Mouse (Mus musculus) layer of hippocampus, adult 2 months (tissue): Measurements from ENCODE around the gene Hbb-bs. TPM values are rescaled to one million over a fixed set of nuclear protein-coding genes. Genes with fewer than 3 reads are reported as not detected.
A peak's percentile ranks its signal among the peaks of the same experiment; 100 is the strongest.
"Not testable (repeated sequence)": the region's sequence is repeated elsewhere in the genome, so short reads cannot be mapped to it uniquely, and the experiment has no call there.

ENCODE experiments used
- DNase-seq, 2 experiments: peaks; one replicate each; pipeline ENCODE4 v3.0.0; 2022; ENCODE audit warnings: low spot score in 2 of 2
- H3K27ac ChIP-seq: fragments of 200-600 bp; 2 replicates; pipeline ENCODE4 v1.8.1; 2022
- H3K4me3 ChIP-seq: fragments of 200-600 bp; 2 replicates; pipeline ENCODE4 v1.8.1; 2022; ENCODE audit warnings: mild to moderate bottlenecking
- CTCF ChIP-seq: fragments of 200-600 bp; conservative IDR thresholded peaks from 2 replicates; pipeline ENCODE4 v1.8.1; 2022; ENCODE audit warnings: antibody characterized with exemption, mild to moderate bottlenecking, moderate library complexity
- long read RNA-seq, 2 experiments: library from polyadenylated mRNA; stranded (forward); transcript quantifications; one replicate each; pipeline ENCODE4 v2.0.0; 2021; ENCODE audit warnings: borderline mapping rate in 2 of 2
- total RNA-seq, 2 experiments: library from RNA; stranded (reverse); gene quantifications; 2 replicates each; pipeline ENCODE4 v1.2.3; 2021

The Hbb-bs gene
- total RNA-seq = 100 to 1,000 TPM; 322 to 529 TPM
- long read RNA-seq, experiment 1, transcript Hbb-bs-201 (3 exons, 628 nt) = major isoform, 46 of 51 reads
- long read RNA-seq, experiment 1, partial matches to known transcripts = 0 of 51 reads
- long read RNA-seq, experiment 1, other reads (novel, unspliced or antisense) = 4 of 51 reads
- long read RNA-seq, experiment 2, transcript Hbb-bs-201 (3 exons, 628 nt) = major isoform, 70 of 77 reads
- long read RNA-seq, experiment 2, partial matches to known transcripts = 0 of 77 reads
- long read RNA-seq, experiment 2, other reads (novel, unspliced or antisense) = 3 of 77 reads

- H3K4me3 ChIP-seq = no peak within 1 kb of the TSS
- no peak for DNase-seq
- no peak for TF ChIP-seq CTCF
- no peak within 1 kb of the TSS for H3K27ac ChIP-seq
Observed at GRCm38 (mm10) chr7:103827808-103828207, at the start of gene Hbb-bs. Gene Hbb-bs (minus strand): TSS chr7:103828096.

- no peak overlapping the region for H3K27ac ChIP-seq
- DNase-seq = no peak
- H3K4me3 ChIP-seq = no peak overlapping the region
Observed at GRCm38 (mm10) chr7:103877093-103877492, 49.2 kb upstream of the Hbb-bs start.

GRCm38 (mm10) chr7:103874451-103874850 is 46.6 kb upstream of the Hbb-bs start:
- no peak for DNase-seq

More at GRCm38 (mm10) chr7:103877093-103877492, 49.2 kb upstream of the Hbb-bs start:
- no peak for TF ChIP-seq CTCF

GRCm38 (mm10) chr7:103873064-103873463 is 45.2 kb upstream of the Hbb-bs start:
- DNase-seq = no peak
- no peak overlapping the region for H3K4me3 ChIP-seq
- TF ChIP-seq CTCF = peak; percentile 78
- no peak overlapping the region for H3K27ac ChIP-seq

More at GRCm38 (mm10) chr7:103874451-103874850, 46.6 kb upstream of the Hbb-bs start:
- peak; percentile 56 for TF ChIP-seq CTCF
- Histone ChIP-seq H3K27ac (no peak overlapping the region), H3K4me3 (no peak overlapping the region)

GRCm38 (mm10) chr7:103870667-103871066 is 42.8 kb upstream of the Hbb-bs start:
- DNase-seq = no peak
- Histone ChIP-seq H3K4me3 (no peak overlapping the region), H3K27ac (no peak overlapping the region)
- TF ChIP-seq CTCF = no peak

GRCm38 (mm10) chr7:103865716-103866115 is 37.8 kb upstream of the Hbb-bs start:
- H3K27ac ChIP-seq = no peak overlapping the region
- no peak for TF ChIP-seq CTCF
- H3K4me3 ChIP-seq = no peak overlapping the region
- DNase-seq = no peak

- H3K4me3 ChIP-seq = no peak overlapping the region
- no peak for TF ChIP-seq CTCF
- H3K27ac ChIP-seq = no peak overlapping the region
- no peak for DNase-seq
Observed at GRCm38 (mm10) chr7:103861531-103861930, 33.6 kb upstream of the Hbb-bs start.

- DNase-seq = no peak
- TF ChIP-seq CTCF = no peak
- Histone ChIP-seq H3K27ac (no peak overlapping the region), H3K4me3 (no peak overlapping the region)
Observed at GRCm38 (mm10) chr7:103860855-103861254, 33.0 kb upstream of the Hbb-bs start.

GRCm38 (mm10) chr7:103859076-103859475 is 31.2 kb upstream of the Hbb-bs start:
- H3K4me3 ChIP-seq = no peak overlapping the region
- H3K27ac ChIP-seq = no peak overlapping the region
- DNase-seq = no peak
- no peak for TF ChIP-seq CTCF

GRCm38 (mm10) chr7:103854669-103855068 is 26.8 kb upstream of the Hbb-bs start:
- Histone ChIP-seq H3K4me3 (no peak overlapping the region), H3K27ac (no peak overlapping the region)
- no peak for TF ChIP-seq CTCF
- DNase-seq = no peak

- no peak within 1 kb of the TSS for H3K27ac ChIP-seq
- TF ChIP-seq CTCF = no peak
- no peak within 1 kb of the TSS for H3K4me3 ChIP-seq
- DNase-seq = no peak
Observed at GRCm38 (mm10) chr7:103853090-103853489, 25.2 kb upstream of the Hbb-bs start, which contains the start of gene Hbb-y. Gene Hbb-y (minus strand): TSS chr7:103853216.

- H3K4me3 ChIP-seq = no peak overlapping the region
- no peak for TF ChIP-seq CTCF
- DNase-seq = no peak
- H3K27ac ChIP-seq = no peak overlapping the region
Observed at GRCm38 (mm10) chr7:103844525-103845325, 16.8 kb upstream of the Hbb-bs start.

- H3K27ac ChIP-seq = no peak within 1 kb of the TSS
- TF ChIP-seq CTCF = no peak
- no peak within 1 kb of the TSS for H3K4me3 ChIP-seq
- no peak for DNase-seq
Observed at GRCm38 (mm10) chr7:103843034-103843433, 15.1 kb upstream of the Hbb-bs start, which contains the start of gene Hbb-bh1. Gene Hbb-bh1 (minus strand): TSS chr7:103843164.

GRCm38 (mm10) chr7:103840268-103840667 is 12.4 kb upstream of the Hbb-bs start, which contains the start of gene Hbb-bh2:
Gene Hbb-bh2 (minus strand): TSS chr7:103840520.
- Histone ChIP-seq H3K27ac (no peak within 1 kb of the TSS), H3K4me3 (no peak within 1 kb of the TSS)
- no peak for DNase-seq
- TF ChIP-seq CTCF = no peak

GRCm38 (mm10) chr7:103827139-103827538 is 757 bp downstream of the Hbb-bs start:
- not testable (repeated sequence) for DNase-seq, H3K27ac ChIP-seq, H3K4me3 ChIP-seq
